Mouse (Mus musculus) testis, adult 2 months (tissue): Measurements from ENCODE around the gene Nomo1.

Source experiments
- CTCF ChIP-seq: fragments of 200-500 bp; IDR thresholded peaks from 2 replicates; pipeline ENCODE4 v1.5.1; 2012; ENCODE audit warnings: low read depth, mild to moderate bottlenecking, inconsistent platforms, low read length, moderate library complexity; ENCODE audit not compliant: control insufficient read depth, insufficient read depth, insufficient replicate concordance
- POLR2A ChIP-seq: fragments of 200-500 bp; IDR thresholded peaks from 2 replicates; pipeline ENCODE4 v1.6.1; 2012; ENCODE audit warnings: low read depth, mild to moderate bottlenecking, inconsistent platforms, low read length, moderate library complexity; ENCODE audit not compliant: control insufficient read depth

DNA sequence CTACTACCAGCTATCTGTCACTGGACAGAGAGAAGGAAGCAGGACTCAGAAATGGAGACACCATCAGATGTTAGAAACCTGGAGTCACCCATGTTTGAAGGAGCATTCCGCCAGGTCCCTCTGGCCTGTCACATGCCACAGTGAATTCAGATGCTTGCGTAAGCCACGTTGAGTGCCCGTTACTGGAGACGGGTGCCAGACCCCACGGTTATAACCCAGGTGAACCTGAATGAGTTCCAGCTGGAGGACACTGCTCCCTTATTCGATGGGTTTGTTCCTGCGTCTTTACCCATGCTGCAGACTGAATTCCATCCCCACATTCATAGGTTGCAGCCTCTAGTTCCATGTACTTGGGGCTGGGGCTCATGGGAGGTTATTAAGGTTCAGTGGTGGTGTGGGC, 70.3 kb downstream of the Nomo1 start:
- TF ChIP-seq CTCF = no peak
- no peak for TF ChIP-seq POLR2A
